In genomic region chr6:51172331-51172791, GRCm38 (mm10) we compare ENCODE assay signal across 8 mouse cellular contexts.
DNase-seq lines count a peak whose midpoint lies in the region; ATAC-seq and TF ChIP-seq lines count a peak whose summit lies in the region.

No protein-coding gene starts in this region.

- no peaks in the 10 kb centered on the region for H3K9me3 ChIP-seq in forebrain, embryonic 10.5 days
- H3K9me3 ChIP-seq in kidney, postnatal 0 days (replicated peaks; ENCODE audit: low read length) = no peaks in the 10 kb centered on the region
- no peaks in the 10 kb centered on the region for H3K9me3 ChIP-seq in midbrain, embryonic 14.5 days (ENCODE audit: control insufficient read depth, low read length)

- peaks cover 56% of the 10 kb centered on the region for H3K4me1 ChIP-seq in forebrain, embryonic 10.5 days
- H3K4me1 ChIP-seq in kidney, postnatal 0 days (replicated peaks; ENCODE audit: insufficient read depth, low read length) = peaks cover 21% of the 10 kb centered on the region
- peaks cover 10% of the 10 kb centered on the region for H3K4me1 ChIP-seq in midbrain, embryonic 14.5 days (ENCODE audit: control insufficient read depth, insufficient read depth, low read length)

- ATAC-seq in kidney, postnatal 0 days (replicated peaks; ENCODE audit: low FRiP score, low read depth) = no peak; the same call in 1 of the 2 replicates
- no peak for ATAC-seq in midbrain, embryonic 14.5 days (ENCODE audit: low FRiP score, low TSS enrichment)

- peak; percentile 37 for DNase-seq in kidney, adult 18-20 months
- DNase-seq in kidney, adult 9 months = no peak
- DNase-seq in forebrain, embryonic 10.5 days (ENCODE audit: extremely low spot score, low spot score) = no peak
- peak; percentile 72 for DNase-seq in kidney, postnatal 0 days (ENCODE audit: low spot score)
- peak; percentile 41 for DNase-seq in midbrain, embryonic 14.5 days
- no peak for DNase-seq in cerebellum, adult 18-20 months
- DNase-seq in layer of hippocampus, adult 18-20 months (ENCODE audit: low spot score in 2 of 2) = no peak
- no peak for DNase-seq in frontal cortex, postnatal 25 days (ENCODE audit: low spot score in 2 of 2)

- peak overlapping the region; percentile 51 for H3K4me2 ChIP-seq in kidney, postnatal 0 days (ENCODE audit: low read length)
- H3K4me2 ChIP-seq in midbrain, embryonic 14.5 days (ENCODE audit: low read length) = peak overlapping the region; percentile 44

- peaks cover 80% of the 10 kb centered on the region for H3K27me3 ChIP-seq in forebrain, embryonic 10.5 days (ENCODE audit: poor library complexity, severe bottlenecking)
- H3K27me3 ChIP-seq in kidney, postnatal 0 days (ENCODE audit: insufficient read depth, low read length) = peaks cover 16% of the 10 kb centered on the region
- H3K27me3 ChIP-seq in midbrain, embryonic 14.5 days (ENCODE audit: control insufficient read depth, insufficient read depth, low read length) = peaks cover 51% of the 10 kb centered on the region

- TF ChIP-seq CTCF in kidney, postnatal 0 days (IDR thresholded peaks at IDR 0.05; ENCODE audit: low read depth) = no peak

- H3K36me3 ChIP-seq in forebrain, embryonic 10.5 days (replicated peaks) = no peaks in the 10 kb centered on the region
- no peaks in the 10 kb centered on the region for H3K36me3 ChIP-seq in kidney, postnatal 0 days (ENCODE audit: insufficient read depth, low read length)
- no peaks in the 10 kb centered on the region for H3K36me3 ChIP-seq in midbrain, embryonic 14.5 days (ENCODE audit: control insufficient read depth, insufficient read depth, low read length)

- H3K4me3 ChIP-seq in forebrain, embryonic 10.5 days = peak overlapping the region; percentile 41
- H3K4me3 ChIP-seq in kidney, postnatal 0 days (replicated peaks; ENCODE audit: low read depth, low read length) = peak overlapping the region; percentile 17
- 0 out of 2 replicates have a peak overlapping the region, but pooled peaks have one; percentile 2 for H3K4me3 ChIP-seq in midbrain, embryonic 14.5 days (replicated peaks; ENCODE audit: low read depth, low read length)

- 2% methylated on average over 12 of the region's 12 CpGs for WGBS in forebrain, embryonic 10.5 days
- 5% methylated on average over 12 of the region's 12 CpGs for WGBS in kidney, postnatal 0 days
- WGBS in midbrain, embryonic 14.5 days = 2% methylated on average over 12 of the region's 12 CpGs

- H3K27ac ChIP-seq in forebrain, embryonic 10.5 days = peak overlapping the region; percentile 74
- H3K27ac ChIP-seq in kidney, postnatal 0 days = peak overlapping the region; percentile 79
- peak overlapping the region; percentile 65 for H3K27ac ChIP-seq in midbrain, embryonic 14.5 days (replicated peaks; ENCODE audit: low read depth, low read length)

- peak overlapping the region; percentile 42 for H3K9ac ChIP-seq in kidney, postnatal 0 days (ENCODE audit: low read depth, low read length)
- H3K9ac ChIP-seq in midbrain, embryonic 14.5 days (replicated peaks; ENCODE audit: low read length) = no peak overlapping the region

Comparison
In these comparisons a context has a peak if more than half of its experiments do, and no peak if none do; other contexts are left out.
1. DNase-seq: peak in kidney, adult 18-20 months (single experiment), kidney, postnatal 0 days (single experiment) and midbrain, embryonic 14.5 days (single experiment); none in kidney, adult 9 months (single experiment), forebrain, embryonic 10.5 days (single experiment), cerebellum, adult 18-20 months (0 of 2), layer of hippocampus, adult 18-20 months (0 of 2) and frontal cortex, postnatal 25 days (0 of 2).
2. Peak in every context shown above with its lines, with median percentiles within 50 percentile points of each other: H3K27ac ChIP-seq and H3K4me3 ChIP-seq.